Mouse (Mus musculus) forebrain, postnatal 0 days (tissue): Measurements from ENCODE around the gene Ccnd1. TPM values are rescaled to one million over a fixed set of nuclear protein-coding genes. Genes with fewer than 3 reads are reported as not detected.

Experiments used
- ATAC-seq: fragments of 200-750 bp; cut with Nextera tagmentation; 2 replicates; pipeline ENCODE4 v1.8.0; 2017; ENCODE audit warnings: mild to moderate bottlenecking, moderate library complexity
- DNase-seq: peaks from one replicate; pipeline ENCODE4 v3.0.0-alpha.2; 2015
- H3K27ac ChIP-seq: fragments of 300-500 bp; sonication (generic); 2 replicates; pipeline ENCODE4 v1.5.1; 2014; ENCODE audit warnings: low read depth, mild to moderate bottlenecking, antibody characterized with exemption, low read length, moderate library complexity, mixed read lengths
- H3K27me3 ChIP-seq: fragments of 300-500 bp; sonication (generic); 2 replicates; pipeline ENCODE4 v1.6.1; 2014; ENCODE audit warnings: mild to moderate bottlenecking, low read length, mixed read lengths; ENCODE audit not compliant: insufficient read depth
- H3K36me3 ChIP-seq: fragments of 300-500 bp; sonication (generic); 2 replicates; pipeline ENCODE4 v1.6.1; 2014; ENCODE audit warnings: mild to moderate bottlenecking, moderate library complexity; ENCODE audit not compliant: insufficient read depth
- H3K4me1 ChIP-seq: fragments of 300-500 bp; sonication (generic); 2 replicates; pipeline ENCODE4 v1.6.1; 2014; ENCODE audit warnings: antibody characterized with exemption; ENCODE audit not compliant: insufficient read depth
- H3K4me2 ChIP-seq: fragments of 300-500 bp; sonication (generic); 2 replicates; pipeline ENCODE4 v1.6.1; 2014; ENCODE audit warnings: low read depth, mild to moderate bottlenecking, moderate library complexity
- H3K4me3 ChIP-seq: fragments of 300-500 bp; sonication (generic); 2 replicates; pipeline ENCODE4 v1.5.1; 2014; ENCODE audit warnings: low read depth, low read length, mixed read lengths
- H3K9ac ChIP-seq: fragments of 300-500 bp; sonication (generic); 2 replicates; pipeline ENCODE4 v1.6.1; 2014; ENCODE audit warnings: mild to moderate bottlenecking
- H3K9me3 ChIP-seq: fragments of 300-500 bp; sonication (generic); 2 replicates; pipeline ENCODE4 v1.6.1; 2016; ENCODE audit warnings: low read length
- CTCF ChIP-seq: sonication (generic); IDR thresholded peaks from 2 replicates; pipeline ENCODE4 v1.5.1; 2016; ENCODE audit warnings: antibody characterized with exemption, control low read depth, low read depth
- WGBS: fragments of 180-500 bp; shearing (Covaris S2); extraction: QIAGEN DNeasy Blood & Tissue Kit; methylation state at CpG from one replicate; pipeline ENCODE4 v1.1.7; 2014; 5-methylcytosine and 5-hydroxymethylcytosine counted together
- polyA plus RNA-seq: library from polyadenylated mRNA; unstranded; fragments of >200 nt; fragmentation: Nextera tagmentation; extraction: Ambion mirVana; gene quantifications from 2 replicates; pipeline ENCODE4 v1.2.1, GENCODE M21; 2015
- total RNA-seq: library from RNA; depleted of rRNA; stranded (reverse); fragments of >200 nt; gene quantifications from 2 replicates; pipeline ENCODE4 v1.2.3, GENCODE M21; 2014

The Ccnd1 gene
- total and polyA plus RNA-seq, 2 experiments from 2014 or later: 29.0 to 33.5 TPM

GRCm38 (mm10) chr7:144932389-144932937 lies 7.3 kb downstream of the Ccnd1 start:
- Histone ChIP-seq H3K27me3 (no peaks in the 10 kb centered on the region), H3K4me1 (no peaks in the 10 kb centered on the region), H3K9ac (no peak overlapping the region), H3K36me3 (peaks cover 7% of the 10 kb centered on the region; the same call in 1 of the 2 replicates), H3K4me2 (no peak overlapping the region), H3K9me3 (no peaks in the 10 kb centered on the region), H3K27ac (no peak overlapping the region), H3K4me3 (no peak overlapping the region)
- DNase-seq: no peak
- 74% methylated on average over 18 of the region's 18 CpGs for WGBS
- no peak for TF ChIP-seq CTCF
- ATAC-seq: no peak

- WGBS: 19% methylated on average over 3 of the region's 3 CpGs
- H3K4me2 ChIP-seq: no peak overlapping the region
These were observed 7.9 kb downstream of the Ccnd1 start for GRCm38 (mm10) chr7:144931778-144932177.

GRCm38 (mm10) chr7:144929931-144930330 lies 9.8 kb downstream of the Ccnd1 start:
- Histone ChIP-seq H3K27ac (no peak overlapping the region; the same call in 1 of the 2 replicates), H3K4me1 (no peaks in the 10 kb centered on the region), H3K27me3 (no peaks in the 10 kb centered on the region), H3K9me3 (no peaks in the 10 kb centered on the region), H3K4me2 (no peak overlapping the region), H3K36me3 (peaks cover 7% of the 10 kb centered on the region; the same call in 1 of the 2 replicates), H3K4me3 (no peak overlapping the region), H3K9ac (no peak overlapping the region)
- no peak for TF ChIP-seq CTCF
- DNase-seq: peak; percentile 20
- peak; percentile 25; the same call in 1 of the 2 replicates for ATAC-seq
- 29% methylated on average over 5 of the region's 5 CpGs for WGBS

More at GRCm38 (mm10) chr7:144931778-144932177, 7.9 kb downstream of the Ccnd1 start:
- H3K9ac ChIP-seq: no peak overlapping the region
- H3K27ac ChIP-seq: no peak overlapping the region
- no peak for DNase-seq
- H3K36me3 ChIP-seq: peaks cover 7% of the 10 kb centered on the region; the same call in 1 of the 2 replicates
- H3K27me3 ChIP-seq: no peaks in the 10 kb centered on the region
- H3K4me3 ChIP-seq: no peak overlapping the region
- peak; percentile 63 for TF ChIP-seq CTCF
- H3K9me3 ChIP-seq: no peaks in the 10 kb centered on the region
- no peaks in the 10 kb centered on the region for H3K4me1 ChIP-seq
- ATAC-seq: no peak

GRCm38 (mm10) chr7:144929506-144929905 lies 10.2 kb downstream of the Ccnd1 start:
- Histone ChIP-seq H3K27me3 (no peaks in the 10 kb centered on the region), H3K9me3 (no peaks in the 10 kb centered on the region), H3K4me2 (no peak overlapping the region), H3K27ac (no peak overlapping the region; the same call in 1 of the 2 replicates), H3K36me3 (peaks cover 7% of the 10 kb centered on the region; the same call in 1 of the 2 replicates), H3K9ac (no peak overlapping the region), H3K4me1 (no peaks in the 10 kb centered on the region), H3K4me3 (no peak overlapping the region)
- no peak for ATAC-seq
- no peak for TF ChIP-seq CTCF
- no peak for DNase-seq
- WGBS: 72% methylated on average over 8 of the region's 8 CpGs

GRCm38 (mm10) chr7:144928889-144929210 lies 10.9 kb downstream of the Ccnd1 start:
- H3K27ac ChIP-seq: no peak overlapping the region
- H3K9me3 ChIP-seq: no peaks in the 10 kb centered on the region
- no peaks in the 10 kb centered on the region for H3K27me3 ChIP-seq
- no peak for TF ChIP-seq CTCF
- H3K36me3 ChIP-seq: peaks cover 7% of the 10 kb centered on the region; the same call in 1 of the 2 replicates
- WGBS: 74% methylated on average over 6 of the region's 6 CpGs
- no peak overlapping the region for H3K4me2 ChIP-seq
- DNase-seq: no peak
- no peak for ATAC-seq
- H3K4me3 ChIP-seq: no peak overlapping the region
- no peaks in the 10 kb centered on the region for H3K4me1 ChIP-seq
- no peak overlapping the region for H3K9ac ChIP-seq

- TF ChIP-seq CTCF: no peak
- Histone ChIP-seq H3K36me3 (peaks cover 8% of the 10 kb centered on the region), H3K4me3 (no peak overlapping the region), H3K9me3 (no peaks in the 10 kb centered on the region), H3K27ac (no peak overlapping the region), H3K27me3 (no peaks in the 10 kb centered on the region), H3K4me2 (no peak overlapping the region), H3K4me1 (no peaks in the 10 kb centered on the region), H3K9ac (no peak overlapping the region)
- ATAC-seq: no peak
- WGBS: 61% methylated on average over 4 of the region's 4 CpGs
- DNase-seq: no peak
These were observed 11.5 kb downstream of the Ccnd1 start for GRCm38 (mm10) chr7:144928009-144928888.

- Histone ChIP-seq H3K9ac (no peak overlapping the region), H3K27ac (no peak overlapping the region), H3K36me3 (peaks cover 14% of the 10 kb centered on the region), H3K4me3 (no peak overlapping the region), H3K27me3 (no peaks in the 10 kb centered on the region), H3K4me1 (no peaks in the 10 kb centered on the region), H3K4me2 (no peak overlapping the region), H3K9me3 (no peaks in the 10 kb centered on the region)
- 77% methylated on average over 2 of the region's 2 CpGs for WGBS
- no peak for TF ChIP-seq CTCF
- no peak for ATAC-seq
- DNase-seq: no peak
These were observed 12.1 kb downstream of the Ccnd1 start for GRCm38 (mm10) chr7:144927591-144927990.
